ENCODE assay signal across 8 mouse cellular contexts in the genomic region with DNA sequence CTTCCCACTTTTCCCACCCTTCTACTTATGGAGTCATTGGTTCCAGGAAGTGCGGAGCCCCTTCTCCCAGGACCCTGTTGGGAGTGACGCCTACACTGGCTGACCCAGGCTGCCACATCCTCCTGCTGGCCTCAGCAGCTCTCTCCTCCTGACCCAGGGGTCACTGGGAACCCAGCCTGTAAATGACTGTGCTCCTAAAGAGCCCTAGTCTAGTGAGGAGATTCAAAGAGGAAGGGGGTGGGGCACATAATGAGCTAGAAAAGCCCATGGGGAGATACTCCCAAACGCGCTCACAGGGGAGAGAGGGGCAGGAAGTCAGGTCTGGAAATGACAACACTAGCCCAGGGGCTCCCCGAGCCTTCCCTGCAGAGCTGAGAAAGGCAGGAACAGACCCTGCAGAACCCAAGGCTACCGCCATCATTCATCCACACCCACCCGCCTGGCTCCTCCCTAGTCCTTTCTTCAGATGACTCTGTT. TPM values are rescaled to one million over a fixed set of nuclear protein-coding genes. Genes with fewer than 3 reads are reported as not detected.
DNase-seq lines count a peak whose midpoint lies in the region; ATAC-seq and TF ChIP-seq lines count a peak whose summit lies in the region.

No protein-coding gene starts in this region.

- no peak for DNase-seq in layer of hippocampus, adult 2 months (ENCODE audit: low spot score in 2 of 2)
- DNase-seq in layer of hippocampus, postnatal 14 days (ENCODE audit: low spot score in 2 of 2) = no peak
- peak; percentile 76 to 87 for DNase-seq in heart, adult 18-20 months
- peak; percentile 35 for DNase-seq in liver, postnatal 0 days
- DNase-seq in cerebellum, postnatal 10 days = no peak
- DNase-seq in thymus, postnatal 14 days = no peak

- no peaks in the 10 kb centered on the region; the same call in 1 of the 2 replicates for H3K4me1 ChIP-seq in intestine, postnatal 0 days (replicated peaks; ENCODE audit: control insufficient read depth, insufficient read depth, low read length)
- H3K4me1 ChIP-seq in liver, postnatal 0 days (ENCODE audit: insufficient read depth) = peaks cover 11% of the 10 kb centered on the region; the same call in 1 of the 2 replicates
- H3K4me1 ChIP-seq in neural tube, embryonic 13.5 days (replicated peaks) = peaks cover 60% of the 10 kb centered on the region

- TF ChIP-seq EP300 in liver, postnatal 0 days (IDR thresholded peaks at IDR 0.05; ENCODE audit: low read depth) = no peak

- H3K27ac ChIP-seq in layer of hippocampus, adult 2 months = 0 out of 2 replicates have a peak overlapping the region, but pooled peaks have one; percentile 2
- H3K27ac ChIP-seq in intestine, postnatal 0 days (ENCODE audit: low read depth, low read length) = no peak overlapping the region; the same call in 1 of the 2 replicates
- 0 out of 2 replicates have a peak overlapping the region, but pooled peaks have one; percentile 1 for H3K27ac ChIP-seq in liver, postnatal 0 days (ENCODE audit: low read depth)
- peak overlapping the region; percentile 82 for H3K27ac ChIP-seq in neural tube, embryonic 13.5 days (replicated peaks)

- no peak for ATAC-seq in intestine, postnatal 0 days
- peak; percentile 55 for ATAC-seq in liver, postnatal 0 days
- ATAC-seq in neural tube, embryonic 13.5 days (ENCODE audit: low read depth) = peak; percentile 47; the same call in 1 of the 2 replicates

- 34% methylated on average over 7 of the region's 7 CpGs for WGBS in intestine, postnatal 0 days
- WGBS in liver, postnatal 0 days (ENCODE audit: insufficient replicate concordance) = 16% methylated on average over 7 of the region's 7 CpGs
- WGBS in neural tube, embryonic 13.5 days = 9% methylated on average over 7 of the region's 7 CpGs

- no peaks in the 10 kb centered on the region for H3K9me3 ChIP-seq in intestine, postnatal 0 days (ENCODE audit: control insufficient read depth)
- no peaks in the 10 kb centered on the region for H3K9me3 ChIP-seq in liver, postnatal 0 days (ENCODE audit: low read length)
- H3K9me3 ChIP-seq in neural tube, embryonic 13.5 days = no peaks in the 10 kb centered on the region

- H3K36me3 ChIP-seq in intestine, postnatal 0 days (ENCODE audit: control insufficient read depth, insufficient read depth) = no peaks in the 10 kb centered on the region
- no peaks in the 10 kb centered on the region for H3K36me3 ChIP-seq in liver, postnatal 0 days (replicated peaks; ENCODE audit: insufficient read depth, low read length)
- H3K36me3 ChIP-seq in neural tube, embryonic 13.5 days = no peaks in the 10 kb centered on the region

- H3K27me3 ChIP-seq in intestine, postnatal 0 days (replicated peaks; ENCODE audit: control insufficient read depth, insufficient read depth, low read length) = no peaks in the 10 kb centered on the region
- H3K27me3 ChIP-seq in liver, postnatal 0 days (ENCODE audit: insufficient read depth, low read length) = no peaks in the 10 kb centered on the region
- no peaks in the 10 kb centered on the region for H3K27me3 ChIP-seq in neural tube, embryonic 13.5 days

- H3K4me2 ChIP-seq in intestine, postnatal 0 days (replicated peaks; ENCODE audit: low read depth) = peak overlapping the region; percentile 17; the same call in 1 of the 2 replicates
- peak overlapping the region; percentile 41 for H3K4me2 ChIP-seq in liver, postnatal 0 days (ENCODE audit: low read depth, low read length)
- peak overlapping the region; percentile 42 for H3K4me2 ChIP-seq in neural tube, embryonic 13.5 days

- TF ChIP-seq CTCF in layer of hippocampus, adult 2 months (conservative IDR thresholded peaks at IDR 0.05) = no peak
- TF ChIP-seq CTCF in intestine, postnatal 0 days (IDR thresholded peaks at IDR 0.05; ENCODE audit: low read depth) = no peak
- no peak for TF ChIP-seq CTCF in liver, postnatal 0 days (IDR thresholded peaks at IDR 0.05; ENCODE audit: low read depth)

- no peak overlapping the region for H3K9ac ChIP-seq in intestine, postnatal 0 days (ENCODE audit: low read depth, low read length)
- H3K9ac ChIP-seq in liver, postnatal 0 days (replicated peaks) = no peak overlapping the region
- peak overlapping the region; percentile 59 for H3K9ac ChIP-seq in neural tube, embryonic 13.5 days

- no peak overlapping the region for H3K4me3 ChIP-seq in layer of hippocampus, adult 2 months
- H3K4me3 ChIP-seq in intestine, postnatal 0 days (ENCODE audit: low read depth, low read length) = no peak overlapping the region
- no peak overlapping the region for H3K4me3 ChIP-seq in liver, postnatal 0 days (ENCODE audit: low read depth, low read length)
- 0 out of 2 replicates have a peak overlapping the region, but pooled peaks have one; percentile 3 for H3K4me3 ChIP-seq in neural tube, embryonic 13.5 days

RNA-seq across cellular contexts. Expression of a gene that starts 17.9 kb away (rescaled TPM):
- 10 to 100 TPM; 37.0 to 38.2 TPM for total RNA-seq in layer of hippocampus, adult 2 months (2021)
- total RNA-seq in layer of hippocampus, postnatal 14 days (2021) = 10 to 100 TPM; 30.0 to 35.7 TPM
- 1 to 10 TPM; 5.8 to 6.2 TPM for total RNA-seq in heart, adult 18-20 months (2021)
- 3.8 and 3.9 TPM in 2 replicates for polyA plus RNA-seq in intestine, postnatal 0 days (2015; fragmentation: Nextera tagmentation; extraction: Ambion mirVana)
- 1.6 TPM in 2 replicates for polyA plus RNA-seq in liver, postnatal 0 days (2015; fragmentation: Nextera tagmentation; extraction: Ambion mirVana)
- 25.8 and 26.1 TPM in 2 replicates for polyA plus RNA-seq in neural tube, embryonic 13.5 days (2015; fragmentation: Nextera tagmentation; extraction: Ambion mirVana)

RNA-seq across cellular contexts. Expression of a gene that starts 34.0 kb away (rescaled TPM):
- total RNA-seq in layer of hippocampus, adult 2 months (2021) = 10 to 100 TPM; 27.5 to 32.0 TPM
- 10 to 100 TPM; 28.0 to 32.3 TPM for total RNA-seq in layer of hippocampus, postnatal 14 days (2021)
- 10 to 100 TPM; 13.1 to 13.6 TPM for total RNA-seq in heart, adult 18-20 months (2021)
- 18.0 and 19.4 TPM in 2 replicates for polyA plus RNA-seq in intestine, postnatal 0 days (2015; fragmentation: Nextera tagmentation; extraction: Ambion mirVana)
- polyA plus RNA-seq in liver, postnatal 0 days (2015; fragmentation: Nextera tagmentation; extraction: Ambion mirVana) = 15.8 and 17.1 TPM in 2 replicates
- polyA plus RNA-seq in neural tube, embryonic 13.5 days (2015; fragmentation: Nextera tagmentation; extraction: Ambion mirVana) = 39.5 and 41.7 TPM in 2 replicates

RNA-seq across cellular contexts. Expression of a gene that starts 45.8 kb away (rescaled TPM):
- total RNA-seq in layer of hippocampus, adult 2 months (2021) = not detected
- under 1 TPM in 1 of 2 experiments, not detected in 1; 0.88 TPM for total RNA-seq in layer of hippocampus, postnatal 14 days (2021)
- total RNA-seq in heart, adult 18-20 months (2021) = 1 to 10 TPM in 1 of 2 experiments, not detected in 1; 1.7 TPM
- 0.60 and 2.0 TPM in 2 replicates for polyA plus RNA-seq in intestine, postnatal 0 days (2015; fragmentation: Nextera tagmentation; extraction: Ambion mirVana)
- polyA plus RNA-seq in liver, postnatal 0 days (2015; fragmentation: Nextera tagmentation; extraction: Ambion mirVana) = 1.2 and 1.9 TPM in 2 replicates
- polyA plus RNA-seq in neural tube, embryonic 13.5 days (2015; fragmentation: Nextera tagmentation; extraction: Ambion mirVana) = not detected in 2 replicates

RNA-seq across cellular contexts. Expression of a gene that starts 52.7 kb away (rescaled TPM):
- total RNA-seq in layer of hippocampus, adult 2 months (2021) = 100 to 1,000 TPM; 167 to 192 TPM
- 100 to 1,000 TPM; 182 to 188 TPM for total RNA-seq in layer of hippocampus, postnatal 14 days (2021)
- total RNA-seq in heart, adult 18-20 months (2021) = 100 to 1,000 TPM; 707 to 787 TPM
- 483 and 498 TPM in 2 replicates for polyA plus RNA-seq in intestine, postnatal 0 days (2015; fragmentation: Nextera tagmentation; extraction: Ambion mirVana)
- 248 and 260 TPM in 2 replicates for polyA plus RNA-seq in liver, postnatal 0 days (2015; fragmentation: Nextera tagmentation; extraction: Ambion mirVana)
- polyA plus RNA-seq in neural tube, embryonic 13.5 days (2015; fragmentation: Nextera tagmentation; extraction: Ambion mirVana) = 393 and 454 TPM in 2 replicates

Comparison
In these comparisons a context has a peak if more than half of its experiments do, and no peak if none do; other contexts are left out.
1. DNase-seq: peak in heart, adult 18-20 months (2 of 2) and liver, postnatal 0 days (single experiment); none in layer of hippocampus, adult 2 months (0 of 2), layer of hippocampus, postnatal 14 days (0 of 2), cerebellum, postnatal 10 days (0 of 2) and thymus, postnatal 14 days (single experiment).
2. RNA of a gene that starts 17.9 kb away (total RNA-seq): 37.0 to 38.2 TPM in layer of hippocampus, adult 2 months and 30.0 to 35.7 TPM in layer of hippocampus, postnatal 14 days; 5.8 to 6.2 TPM in heart, adult 18-20 months; every median in the first group is over 4 times any median in the second.
3. Peak in every context shown above with its lines, with median percentiles within 50 percentile points of each other: H3K4me2 ChIP-seq.